Mouse (Mus musculus): Measurements from ENCODE around the gene Dnah8. TPM values are rescaled to one million over a fixed set of nuclear protein-coding genes. Genes with fewer than 3 reads are reported as not detected.
A peak's percentile ranks its signal among the peaks of the same experiment; 100 is the strongest.

Gene Dnah8
- total RNA-seq, 4 experiments from 2014 or later = 1.7 to 2.2 (median 2.0) TPM

DNA sequence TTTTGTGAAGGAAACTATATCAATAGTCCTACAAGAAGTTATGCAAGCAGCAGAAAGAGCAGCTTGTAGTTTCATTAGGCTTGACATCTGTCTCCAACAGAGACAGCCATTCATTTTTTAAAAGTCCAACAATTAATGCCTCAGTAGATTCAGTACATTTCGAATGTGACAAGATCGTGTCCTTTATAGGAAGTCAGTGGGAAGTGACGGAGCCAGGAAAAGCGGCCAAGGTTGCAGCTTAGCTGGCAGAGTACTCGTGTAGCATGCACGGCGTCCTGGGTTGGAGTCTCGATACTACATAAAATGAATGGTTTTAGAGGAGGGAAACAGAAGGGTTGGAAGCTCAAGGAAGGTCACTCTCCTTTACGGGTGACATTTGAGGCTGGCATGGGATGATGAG lies 242.8 kb downstream of the Dnah8 start:
- peak in 1 of 2 experiments; percentile 20 for DNase-seq (ENCODE audit: low spot score in 2 of 2)

DNA sequence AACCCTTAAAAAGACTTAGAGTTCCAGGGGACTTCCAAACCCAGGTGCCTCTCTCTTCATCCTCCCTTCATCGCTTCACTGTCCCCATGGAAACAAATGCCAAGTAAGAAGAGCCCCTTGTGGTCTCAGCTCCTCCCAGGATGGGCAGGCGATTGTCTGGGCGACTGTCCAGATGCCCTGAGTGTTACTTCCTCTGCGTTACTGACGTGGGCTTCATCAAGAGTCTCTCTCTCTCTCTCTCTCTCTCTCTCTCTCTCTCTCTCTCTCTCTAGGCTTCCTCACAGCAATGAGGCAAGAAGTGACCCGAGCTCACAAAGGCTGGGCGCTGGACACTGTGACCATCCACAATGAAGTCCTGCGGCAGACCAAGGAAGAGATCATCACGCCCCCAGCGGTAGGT lies 246.9 kb downstream of the Dnah8 start:
- DNase-seq (ENCODE audit: low spot score in 2 of 2) = no peak

DNA sequence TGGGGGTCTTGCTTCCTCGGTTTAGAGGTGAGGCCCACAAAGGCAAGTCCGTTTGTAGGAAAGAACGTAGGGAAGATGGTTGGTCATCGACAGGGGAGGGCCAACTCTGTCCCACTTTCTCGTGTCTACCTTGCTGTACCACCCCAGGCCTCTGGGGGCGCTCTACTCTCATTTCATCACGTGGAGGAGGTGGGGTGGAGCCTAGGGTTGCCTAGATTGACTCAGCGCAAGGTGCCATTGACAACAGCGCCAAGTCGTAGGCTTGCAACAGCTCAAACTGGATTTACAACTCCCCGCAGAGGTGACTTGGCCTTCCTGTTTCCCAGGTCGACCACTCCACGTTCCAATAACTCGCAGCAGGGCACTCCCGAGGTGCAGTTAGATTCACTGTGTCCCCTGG lies 250.1 kb downstream of the Dnah8 start:
- no peak for DNase-seq (ENCODE audit: low spot score in 2 of 2)

DNA sequence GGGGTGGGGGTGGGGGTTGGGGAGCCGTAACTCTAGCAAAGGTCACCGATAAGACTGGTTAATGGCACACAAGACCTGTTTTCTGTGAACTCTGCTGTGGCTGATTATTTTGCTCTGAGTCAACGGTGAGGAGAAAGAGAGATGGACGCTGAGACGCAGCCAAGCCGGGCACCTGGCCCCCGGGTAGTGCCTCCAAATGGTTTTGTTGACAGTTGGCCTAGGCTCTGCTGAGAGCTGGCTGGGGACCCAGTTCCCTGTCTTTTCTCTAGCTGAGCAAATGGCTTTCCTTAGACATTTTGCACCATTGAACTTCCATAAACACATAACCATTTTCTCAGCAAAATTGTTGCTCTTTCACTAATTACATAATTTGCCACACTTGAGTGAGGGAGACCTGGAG lies 253.3 kb downstream of the Dnah8 start:
- DNase-seq (ENCODE audit: low spot score in 2 of 2) = no peak

DNA sequence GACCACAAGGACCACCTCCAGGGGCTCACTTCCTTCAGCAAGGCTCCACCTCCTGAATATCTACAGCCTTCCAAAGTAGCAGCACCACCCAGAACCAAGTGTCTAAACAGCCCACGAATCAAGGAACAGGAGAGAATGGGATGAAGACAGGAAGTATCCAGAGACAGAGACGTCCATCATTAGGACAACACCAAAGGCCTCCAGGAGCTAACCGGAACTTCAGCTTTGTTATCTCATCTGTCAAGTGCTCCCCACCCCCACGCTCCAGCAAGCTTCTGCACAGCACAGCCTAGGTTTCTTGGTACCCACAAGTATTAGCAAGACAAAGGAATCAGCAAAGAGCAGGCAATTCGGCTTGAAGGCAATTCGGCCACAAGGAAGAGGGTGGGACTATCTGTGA lies 254.5 kb downstream of the Dnah8 start:
- DNase-seq (ENCODE audit: low spot score in 2 of 2) = no peak

DNA sequence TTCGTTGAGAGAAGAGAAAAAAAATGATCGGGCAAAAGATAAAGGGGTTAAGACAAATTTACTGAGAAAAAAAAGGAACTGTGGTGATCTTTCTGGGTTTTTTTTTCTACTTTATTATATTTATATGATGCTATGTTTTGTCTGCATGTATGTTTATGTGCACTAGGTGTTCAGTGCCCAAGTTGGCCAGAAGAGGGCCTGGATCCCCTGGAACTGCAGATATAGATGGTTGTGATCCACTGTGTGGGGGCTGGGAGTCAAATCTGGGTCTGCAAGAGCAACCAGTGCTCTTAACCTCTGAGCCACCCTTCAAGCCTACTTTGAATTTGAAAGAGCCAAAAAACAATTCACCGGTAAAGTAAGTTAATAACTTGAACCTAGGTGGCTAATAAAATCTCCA lies 256.2 kb downstream of the Dnah8 start:
- DNase-seq (ENCODE audit: low spot score in 2 of 2) = no peak

DNA sequence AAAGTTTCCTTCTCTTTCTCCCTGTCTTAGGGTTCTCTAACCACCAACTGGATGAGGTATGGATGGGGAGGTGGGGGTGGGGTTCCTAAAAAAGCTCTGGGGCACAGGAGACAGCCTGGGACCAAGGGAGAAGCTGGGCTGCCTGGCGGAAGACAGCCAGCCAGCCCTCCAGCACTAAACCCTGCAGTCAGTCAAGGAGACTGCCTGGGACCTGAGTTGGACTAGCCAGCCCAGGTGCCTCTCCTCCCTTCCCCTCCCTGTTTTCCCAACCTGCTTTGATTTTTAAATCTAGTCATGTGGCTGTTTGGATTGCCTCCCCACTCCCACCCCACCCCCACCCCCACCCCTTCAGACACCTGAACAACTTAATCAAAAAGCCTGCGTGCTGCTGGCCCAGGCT lies 256.8 kb downstream of the Dnah8 start:
- DNase-seq (ENCODE audit: low spot score in 2 of 2) = no peak

DNA sequence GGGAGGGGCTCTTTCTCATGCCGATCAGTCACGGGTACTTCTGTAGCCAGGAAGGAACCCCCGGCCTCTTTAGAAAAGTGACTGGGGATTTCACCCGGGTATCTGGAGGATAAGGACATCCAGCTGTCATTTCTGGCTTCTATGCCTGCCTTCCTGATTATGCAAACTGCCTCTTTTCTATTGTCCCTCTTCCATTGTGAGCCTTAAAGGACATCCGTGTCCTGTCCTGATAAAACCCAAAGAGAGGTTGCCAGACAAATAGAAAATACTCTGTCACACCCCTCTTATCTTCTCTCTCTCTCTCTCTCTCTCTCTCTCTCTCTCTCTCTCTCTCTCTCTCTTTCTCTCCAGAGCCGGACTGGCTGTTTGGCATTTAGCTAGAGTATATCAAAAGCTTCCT lies 258.1 kb downstream of the Dnah8 start:
- no peak for DNase-seq (ENCODE audit: low spot score in 2 of 2)

DNA sequence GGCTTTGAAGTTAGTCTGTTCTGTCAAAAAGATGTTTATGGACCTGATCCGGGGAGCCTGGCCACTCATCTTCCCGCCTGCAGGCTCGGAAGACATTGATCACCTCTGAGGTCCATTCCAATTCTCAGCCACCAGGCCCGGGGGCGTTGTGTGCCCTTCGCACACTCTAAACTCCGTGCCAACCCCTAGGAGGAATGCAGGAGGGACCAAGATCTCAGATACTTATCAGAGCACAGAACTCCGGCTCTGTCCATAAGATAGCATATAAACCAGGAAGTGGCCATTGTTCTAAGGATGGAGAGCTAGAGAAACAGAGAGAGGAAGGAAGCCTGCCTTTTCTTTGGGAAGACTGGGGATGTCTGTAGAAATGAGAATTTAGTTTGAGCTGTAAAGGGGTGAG lies 259.4 kb downstream of the Dnah8 start:
- DNase-seq (ENCODE audit: low spot score in 2 of 2) = no peak

DNA sequence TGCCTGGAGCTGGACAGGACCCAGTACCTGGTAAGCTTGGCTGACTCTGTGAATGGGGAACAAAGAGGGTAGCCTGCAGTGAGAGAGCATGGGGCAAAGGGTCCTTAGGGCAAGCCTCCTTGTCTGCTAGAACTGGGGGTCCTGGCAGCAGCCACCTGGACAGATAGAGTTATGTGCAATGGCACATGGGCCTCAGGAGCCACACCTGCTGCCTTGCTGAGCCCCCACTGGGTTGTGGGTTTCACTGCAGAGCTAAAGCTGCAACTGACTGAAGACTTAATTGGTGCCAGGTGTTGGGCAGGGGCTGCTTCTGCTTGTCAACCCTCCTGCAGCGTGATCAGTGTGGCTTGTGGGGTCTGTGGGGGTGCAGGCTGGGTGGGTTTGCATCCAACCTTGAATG lies 267.9 kb downstream of the Dnah8 start:
- no peak for DNase-seq (ENCODE audit: low spot score in 2 of 2)

DNA sequence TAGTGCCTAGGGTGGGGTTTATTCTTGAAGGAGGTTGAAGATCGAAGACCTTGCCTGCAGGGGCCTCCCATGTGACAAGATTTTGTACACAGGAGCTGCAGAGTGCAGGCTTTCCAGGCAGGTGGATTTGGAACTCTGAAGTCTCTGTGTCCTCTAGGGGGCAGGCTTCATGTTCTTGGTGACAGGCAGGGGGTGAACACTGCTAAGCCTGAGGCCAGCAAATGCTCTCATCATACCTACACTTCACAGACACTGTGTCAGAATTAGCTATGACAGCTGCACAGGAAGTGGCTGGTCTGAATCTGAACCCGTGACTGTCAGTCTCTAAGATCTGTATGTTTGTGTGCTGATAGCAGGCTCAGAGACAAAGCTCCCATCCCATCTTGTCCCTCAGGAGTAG lies 268.6 kb downstream of the Dnah8 start:
- no peak for DNase-seq (ENCODE audit: low spot score in 2 of 2)

DNA sequence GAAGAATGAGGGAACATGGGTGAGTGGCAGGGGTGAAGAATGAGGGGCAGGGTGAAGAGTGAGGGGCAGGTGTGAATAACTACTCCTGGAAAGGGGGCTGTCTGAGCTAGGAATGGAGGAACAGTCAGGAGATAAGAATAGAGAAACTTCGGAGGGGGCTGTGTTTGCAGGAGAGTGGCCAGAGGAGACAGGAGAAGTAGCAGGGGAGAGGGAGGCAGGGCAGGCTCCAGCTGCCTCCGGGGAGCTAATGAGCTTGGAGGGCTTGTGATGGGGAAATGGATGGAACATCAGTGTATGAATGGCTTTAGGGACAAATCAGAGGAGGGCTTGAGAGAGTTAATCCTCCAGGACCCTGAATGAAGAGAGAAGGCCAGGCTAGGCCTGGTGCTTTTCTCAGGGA lies 272.9 kb downstream of the Dnah8 start:
- DNase-seq (ENCODE audit: low spot score in 2 of 2) = no peak

DNA sequence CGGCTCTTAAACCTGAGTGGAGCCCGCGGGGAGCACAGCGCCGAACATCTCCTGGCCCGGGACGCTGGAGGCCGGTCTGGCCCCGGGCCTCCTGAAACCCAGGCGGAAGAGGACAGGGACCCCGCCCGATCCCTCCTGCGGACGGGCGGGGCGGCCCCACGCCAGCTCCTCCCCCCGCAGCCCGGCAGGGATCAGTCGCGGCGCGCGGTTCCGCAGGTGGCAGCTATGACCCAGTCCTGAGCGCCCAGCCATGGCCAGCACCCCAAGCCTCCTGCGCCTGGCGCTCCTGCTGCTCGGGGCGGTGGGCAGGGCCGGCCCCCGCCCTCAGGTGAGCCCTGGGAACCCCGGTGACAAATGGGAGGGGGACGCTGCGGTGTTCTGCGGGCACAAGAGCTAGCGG lies 277.5 kb downstream of the Dnah8 start, which contains the start of gene Glp1r:
Gene Glp1r, plus strand, starts transcription at position 191 of the 400 bp plus-strand sequence.
- no peak for DNase-seq (ENCODE audit: low spot score in 2 of 2)

DNA sequence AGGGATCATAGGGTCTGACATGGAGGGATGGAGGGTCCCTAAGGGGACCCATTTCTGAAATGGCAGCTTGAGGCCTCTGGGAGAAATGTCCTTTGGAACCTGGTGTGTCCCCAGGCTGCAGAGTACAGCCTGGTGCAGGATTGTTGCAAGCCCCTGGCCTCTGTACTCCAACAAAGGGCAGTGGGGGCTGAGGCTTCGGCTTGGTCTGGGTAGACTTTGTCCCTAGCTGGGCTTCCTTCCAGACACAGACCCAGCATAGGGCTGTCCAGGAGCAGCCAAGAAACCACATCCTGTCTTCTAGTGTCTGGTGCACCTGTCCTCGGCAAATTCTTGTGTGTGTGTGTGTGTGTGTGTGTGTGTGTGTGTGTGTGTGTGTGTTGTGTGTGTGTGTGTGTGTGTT lies 279.9 kb downstream of the Dnah8 start:
- no peak for DNase-seq (ENCODE audit: low spot score in 2 of 2)

DNA sequence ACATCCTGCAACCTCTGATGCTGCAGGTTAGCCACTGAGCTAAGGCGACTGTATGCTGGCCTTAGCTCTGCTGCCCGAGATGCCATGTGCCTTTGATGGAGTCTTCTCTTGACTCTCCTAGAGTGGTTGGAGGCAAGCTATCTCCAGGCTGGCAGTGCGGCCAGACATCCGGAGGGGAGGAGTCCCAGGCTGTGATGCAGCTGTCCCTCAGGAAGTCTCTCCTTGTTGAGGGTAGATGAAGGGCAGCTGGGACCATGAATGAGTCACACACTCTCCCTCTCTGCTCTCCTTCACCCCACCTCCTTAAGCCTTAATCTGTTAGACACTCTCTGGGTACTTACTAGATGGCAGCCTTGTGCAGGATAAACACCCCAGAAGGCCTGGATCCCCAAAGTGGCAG lies 283.4 kb downstream of the Dnah8 start:
- DNase-seq (ENCODE audit: low spot score in 2 of 2) = no peak

DNA sequence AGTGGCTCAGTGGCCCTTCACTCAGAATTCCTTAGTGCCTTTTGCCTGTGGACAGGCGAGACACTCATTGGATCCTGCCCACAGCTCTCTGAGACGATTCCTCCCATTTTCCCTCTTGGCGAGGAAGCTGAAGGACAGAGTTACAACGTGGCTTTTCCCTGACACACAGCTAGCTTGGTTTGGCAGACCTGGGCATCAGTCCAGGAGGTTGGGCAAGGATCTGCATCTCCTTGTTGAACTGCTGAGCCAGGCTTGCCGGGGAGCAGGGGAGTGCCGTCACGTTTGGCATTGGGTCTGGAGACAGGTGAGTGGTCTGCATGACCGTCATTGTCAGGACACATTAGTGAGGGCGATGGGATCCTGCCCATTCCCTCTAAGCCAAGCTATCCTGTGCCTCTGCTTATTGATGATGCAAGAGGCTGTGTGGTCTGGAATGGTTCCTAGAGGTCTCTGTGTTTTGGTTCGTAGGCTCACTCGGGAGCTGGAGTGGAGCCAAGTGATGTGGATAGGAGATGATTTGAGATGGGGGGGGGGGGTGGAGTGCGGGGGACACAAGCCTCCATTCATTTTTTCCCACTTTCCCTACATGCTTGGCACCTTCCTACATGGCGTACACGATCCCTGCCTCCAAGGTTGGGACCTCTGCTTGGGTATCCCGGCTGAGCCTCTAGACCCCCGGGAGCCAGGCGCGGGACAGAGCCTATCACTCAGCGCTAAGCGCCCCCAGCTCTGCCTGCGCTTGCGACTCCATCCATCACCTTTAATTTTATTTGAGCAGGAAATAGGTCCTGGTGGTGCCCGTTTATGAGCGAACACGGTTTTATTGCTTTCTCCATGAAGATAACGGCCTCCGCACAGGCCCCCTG lies 286.9 kb downstream of the Dnah8 start:
- DNase-seq (ENCODE audit: low spot score in 2 of 2) = no peak

DNA sequence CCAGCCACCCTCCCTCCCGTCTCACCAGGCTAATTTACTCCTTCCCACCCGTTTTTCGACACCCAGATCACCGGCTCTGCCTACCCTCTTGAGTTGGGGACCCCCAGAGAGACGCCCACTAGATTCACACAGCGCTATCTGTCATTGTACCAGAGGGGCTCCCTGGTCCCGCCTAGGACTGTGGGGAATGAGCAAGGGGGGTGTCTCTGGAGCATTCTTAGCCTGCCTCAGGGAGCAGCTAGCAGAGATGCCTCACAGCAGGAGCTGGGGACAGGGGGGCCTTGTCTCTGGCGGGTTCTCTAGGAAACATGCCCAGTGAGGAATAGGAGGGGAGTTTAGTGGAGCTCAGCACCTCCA lies 287.6 kb downstream of the Dnah8 start:
- DNase-seq (ENCODE audit: low spot score in 2 of 2) = no peak

DNA sequence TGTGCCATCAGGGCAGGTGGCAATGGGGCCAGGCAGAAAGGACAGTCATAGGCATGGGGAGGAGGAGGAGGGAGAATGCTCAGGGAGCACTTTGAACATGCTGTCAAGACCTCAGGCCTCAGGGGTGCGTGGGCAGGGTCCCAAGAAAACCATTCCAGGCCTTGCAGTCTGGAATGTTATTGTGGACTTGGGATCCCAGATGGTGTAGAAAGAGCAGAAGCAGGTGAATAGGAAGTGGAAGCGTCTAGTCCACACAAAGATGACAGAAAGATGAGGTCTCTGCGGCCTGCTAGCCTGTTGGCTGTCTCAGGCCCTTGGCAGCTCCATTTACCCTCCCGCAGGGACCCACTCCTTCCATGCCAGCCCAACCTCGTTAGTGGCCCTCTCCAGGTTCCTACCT lies 288.4 kb downstream of the Dnah8 start:
- no peak for DNase-seq (ENCODE audit: low spot score in 2 of 2)

DNA sequence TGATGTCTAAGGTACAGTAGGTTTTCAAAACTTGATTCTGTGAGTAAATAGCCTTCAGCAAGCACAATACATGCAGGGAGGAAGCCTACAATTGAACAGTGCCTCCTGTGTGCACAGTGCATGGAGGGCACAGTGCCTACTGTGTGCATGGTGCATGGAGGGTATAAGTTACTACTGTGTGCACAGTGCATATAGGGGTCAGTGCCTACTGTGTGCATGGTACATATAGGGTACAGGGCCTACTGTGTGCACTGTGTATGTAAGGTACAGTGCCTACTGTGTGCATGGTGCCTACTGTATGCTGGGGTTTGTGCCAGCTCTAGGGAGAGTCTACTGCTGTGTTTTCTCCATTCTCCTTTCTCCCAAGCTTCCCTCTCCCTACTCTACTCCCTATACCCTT lies 290.1 kb downstream of the Dnah8 start:
- no peak for DNase-seq (ENCODE audit: low spot score in 2 of 2)

DNA sequence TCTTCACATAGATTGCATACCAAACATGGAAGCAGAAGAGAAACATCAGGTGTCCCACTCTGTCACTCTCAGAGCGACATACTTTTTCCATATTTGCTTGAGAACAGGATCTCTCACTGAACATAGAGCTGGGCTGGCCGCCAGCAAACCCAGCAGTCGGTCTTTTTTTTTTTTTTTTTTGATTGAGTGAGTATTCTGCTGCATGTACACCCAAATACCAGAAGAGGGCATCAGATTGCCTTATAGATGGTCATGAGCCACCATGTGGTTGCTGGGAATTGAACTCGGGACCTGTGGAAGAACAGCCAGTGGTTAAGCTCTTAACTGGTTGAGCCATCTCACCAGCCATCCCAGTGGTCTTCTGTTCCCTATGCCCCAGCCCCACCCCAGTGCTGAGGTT lies 299.4 kb downstream of the Dnah8 start:
- no peak for DNase-seq (ENCODE audit: low spot score in 2 of 2)
